Mouse (Mus musculus): ENCODE measurements around the gene Samd15. TPM values are rescaled to one million over a fixed set of nuclear protein-coding genes. Genes with fewer than 3 reads are reported as not detected.

Gene Samd15
- total and polyA plus RNA-seq, 3 experiments: 1.1 to 3.9 (median 1.8) TPM

- Histone ChIP-seq H3K4me2 (ENCODE audit: insufficient read depth, low read depth, poor library complexity, severe bottlenecking) (no peak overlapping the region), H3K4me3 (replicated peaks in 1 of 3; ENCODE audit: low read depth in 2 of 3, low read length in 2 of 3, poor library complexity in 1 of 3) (no peak overlapping the region), H3K9ac (ENCODE audit: insufficient read depth, low read depth) (no peak overlapping the region), H3K79me2 (replicated peaks; ENCODE audit: control insufficient read depth, extremely low read depth, insufficient read depth, poor library complexity, severe bottlenecking) (no peaks in the 10 kb centered on the region), H3K27ac (ENCODE audit: insufficient read depth, low read depth) (no peak overlapping the region), H3K27me3 (replicated peaks) (no peaks in the 10 kb centered on the region), H3K4me1 (ENCODE audit: control insufficient read depth in 1 of 2, insufficient read depth in 2 of 2) (peaks cover 0 to 49% of the 10 kb centered on the region in 2 experiments; a peak in 3 of 4 replicates), H3K9me3 (replicated peaks; ENCODE audit: low read length) (peaks cover under 1% of the 10 kb centered on the region), H3K36me3 (replicated peaks in 1 of 2; ENCODE audit: control insufficient read depth in 1 of 2, insufficient read depth in 1 of 2, low read length in 1 of 2) (peaks cover 32 to 68% of the 10 kb centered on the region in 2 experiments)
- dilution Hi-C loops (cut with MboI; ENCODE audit: extremely low pct_ligation_motif_present, extremely low pct_unique_long_range_greater_than_20kb, low sequenced_read_pairs) (no loop called here), in situ Hi-C loops (cut with MboI; ENCODE audit: low pct_ligation_motif_present, low pct_unique_long_range_greater_than_20kb, low sequenced_read_pairs) (no loop called here)
- no peak for DNase-seq (ENCODE audit: extremely low read depth)
- TF ChIP-seq UBTF (IDR thresholded peaks at IDR 0.05; ENCODE audit: low read depth, low read length): no peak
- TF ChIP-seq MAZ (IDR thresholded peaks at IDR 0.05; ENCODE audit: low read depth, low read length): no peak
- no peak for TF ChIP-seq ZMIZ1 (IDR thresholded peaks at IDR 0.05; ENCODE audit: low read depth, low read length)
- TF ChIP-seq RAD21 (IDR thresholded peaks at IDR 0.05; ENCODE audit: low read depth, low read length): no peak
- TF ChIP-seq USF1 (IDR thresholded peaks at IDR 0.05; ENCODE audit: low read depth, low read length): no peak
- TF ChIP-seq IRF4 (IDR thresholded peaks at IDR 0.05; ENCODE audit: low read depth, low read length): no peak
- TF ChIP-seq USF2 (conservative IDR thresholded peaks at IDR 0.05; ENCODE audit: low read depth, low read length): no peak
Measured at GRCm38 (mm10) chr12:87160815-87161214, 38.7 kb upstream of the Samd15 start.

- in situ Hi-C loops (cut with MboI; ENCODE audit: low pct_ligation_motif_present, low pct_unique_long_range_greater_than_20kb, low sequenced_read_pairs) (no loop called here), dilution Hi-C loops (cut with MboI; ENCODE audit: extremely low pct_ligation_motif_present, extremely low pct_unique_long_range_greater_than_20kb, low sequenced_read_pairs) (no loop called here)
- H3K27me3 ChIP-seq (replicated peaks): no peaks in the 10 kb centered on the region
- no peak overlapping the region for H3K4me3 ChIP-seq (replicated peaks in 1 of 3; ENCODE audit: low read depth in 2 of 3, low read length in 2 of 3, poor library complexity in 1 of 3)
- H3K9me3 ChIP-seq (replicated peaks; ENCODE audit: low read length): no peaks in the 10 kb centered on the region
- H3K4me2 ChIP-seq (ENCODE audit: insufficient read depth, low read depth, poor library complexity, severe bottlenecking): no peak overlapping the region
- H3K36me3 ChIP-seq (replicated peaks in 1 of 2; ENCODE audit: control insufficient read depth in 1 of 2, insufficient read depth in 1 of 2, low read length in 1 of 2): peaks cover 79 to 97% of the 10 kb centered on the region in 2 experiments
- no peak for DNase-seq (ENCODE audit: extremely low read depth)
- peaks cover 0 to 6% of the 10 kb centered on the region in 2 experiments; a peak in 2 of 4 replicates for H3K4me1 ChIP-seq (ENCODE audit: control insufficient read depth in 1 of 2, insufficient read depth in 2 of 2)
- peaks cover 12% of the 10 kb centered on the region; the same call in 1 of the 2 replicates for H3K79me2 ChIP-seq (replicated peaks; ENCODE audit: control insufficient read depth, extremely low read depth, insufficient read depth, poor library complexity, severe bottlenecking)
- TF ChIP-seq CTCF (conservative IDR thresholded peaks at IDR 0.05 in 1 of 2, IDR thresholded peaks at IDR 0.05 in 1 of 2; ENCODE audit: low read depth in 2 of 2, low read length in 2 of 2): no peak
- TF ChIP-seq MAZ (IDR thresholded peaks at IDR 0.05; ENCODE audit: low read depth, low read length): no peak
- no peak overlapping the region for H3K27ac ChIP-seq (ENCODE audit: insufficient read depth, low read depth)
- no peak overlapping the region for H3K9ac ChIP-seq (ENCODE audit: insufficient read depth, low read depth)
Measured at GRCm38 (mm10) chr12:87175194-87175946, 24.2 kb upstream of the Samd15 start.

- DNase-seq (ENCODE audit: extremely low read depth): no peak
- Histone ChIP-seq H3K27ac (ENCODE audit: insufficient read depth, low read depth) (no peak overlapping the region), H3K9ac (ENCODE audit: insufficient read depth, low read depth) (no peak overlapping the region), H3K4me1 (ENCODE audit: control insufficient read depth in 1 of 2, insufficient read depth in 2 of 2) (peaks cover 0 to 6% of the 10 kb centered on the region in 2 experiments; a peak in 2 of 4 replicates), H3K36me3 (replicated peaks in 1 of 2; ENCODE audit: control insufficient read depth in 1 of 2, insufficient read depth in 1 of 2, low read length in 1 of 2) (peaks cover 67 to 88% of the 10 kb centered on the region in 2 experiments), H3K4me3 (replicated peaks in 1 of 3; ENCODE audit: low read depth in 2 of 3, low read length in 2 of 3, poor library complexity in 1 of 3) (no peak overlapping the region), H3K27me3 (replicated peaks) (no peaks in the 10 kb centered on the region), H3K79me2 (replicated peaks; ENCODE audit: control insufficient read depth, extremely low read depth, insufficient read depth, poor library complexity, severe bottlenecking) (peaks cover 26% of the 10 kb centered on the region), H3K9me3 (replicated peaks; ENCODE audit: low read length) (no peaks in the 10 kb centered on the region), H3K4me2 (ENCODE audit: insufficient read depth, low read depth, poor library complexity, severe bottlenecking) (no peak overlapping the region)
- dilution Hi-C loops (cut with MboI; ENCODE audit: extremely low pct_ligation_motif_present, extremely low pct_unique_long_range_greater_than_20kb, low sequenced_read_pairs): no loop called here
- in situ Hi-C loops (cut with MboI; ENCODE audit: low pct_ligation_motif_present, low pct_unique_long_range_greater_than_20kb, low sequenced_read_pairs): no loop called here
- TF ChIP-seq TBP (conservative IDR thresholded peaks at IDR 0.05; ENCODE audit: low read depth, low read length): no peak
- no peak for TF ChIP-seq NRF1 (IDR thresholded peaks at IDR 0.05; ENCODE audit: low read depth, low read length)
- TF ChIP-seq GABPA (IDR thresholded peaks at IDR 0.05; ENCODE audit: insufficient replicate concordance, low read depth, low read length): no peak
- TF ChIP-seq EP300 (IDR thresholded peaks at IDR 0.05; ENCODE audit: low read length): no peak
- TF ChIP-seq JUND (conservative IDR thresholded peaks at IDR 0.05; ENCODE audit: low read depth, low read length): no peak
- TF ChIP-seq RCOR1 (conservative IDR thresholded peaks at IDR 0.05; ENCODE audit: low read depth, low read length): no peak
- TF ChIP-seq KAT2A (IDR thresholded peaks at IDR 0.05; ENCODE audit: insufficient replicate concordance, low read length): no peak
- no peak for TF ChIP-seq CHD1 (IDR thresholded peaks at IDR 0.05; ENCODE audit: low read depth, low read length)
- no peak for TF ChIP-seq ZNF384 (IDR thresholded peaks at IDR 0.05; ENCODE audit: low read depth, low read length)
- no peak for TF ChIP-seq MAX (IDR thresholded peaks at IDR 0.05; ENCODE audit: low read length)
- TF ChIP-seq USF2 (conservative IDR thresholded peaks at IDR 0.05; ENCODE audit: low read depth, low read length): no peak
- no peak for TF ChIP-seq HCFC1 (IDR thresholded peaks at IDR 0.05; ENCODE audit: low read depth, low read length)
- TF ChIP-seq MXI1 (IDR thresholded peaks at IDR 0.05; ENCODE audit: low read depth, low read length): no peak
- TF ChIP-seq POLR2A (IDR thresholded peaks at IDR 0.05; ENCODE audit: low read depth, low read length): no peak
- TF ChIP-seq MAFK (IDR thresholded peaks at IDR 0.05; ENCODE audit: insufficient replicate concordance, low read length): no peak
Measured at GRCm38 (mm10) chr12:87177631-87178030, 21.9 kb upstream of the Samd15 start.

Data from CH12.LX (cell line).